Mouse (Mus musculus) CH12.LX (cell line): ENCODE measurements around the gene R3hcc1l. TPM values are rescaled to one million over a fixed set of nuclear protein-coding genes. Genes with fewer than 3 reads are reported as not detected.
A peak's percentile ranks its signal among the peaks of the same experiment; 100 is the strongest.

ENCODE experiments used
- DNase-seq: peaks from one replicate; pipeline ENCODE4 v3.0.0-alpha.2; 2013; ENCODE audit errors: extremely low read depth
- H3K27ac ChIP-seq: 2 replicates; pipeline ENCODE4 v1.5.1; 2012; ENCODE audit warnings: low read depth, mild to moderate bottlenecking, control low read depth, moderate library complexity; ENCODE audit not compliant: insufficient read depth
- H3K27me3 ChIP-seq: replicated peaks from 2 replicates; pipeline ENCODE3; 2012; ENCODE audit warnings: inconsistent platforms
- H3K36me3 ChIP-seq, 2 experiments: replicated peaks in 1 of 2; 2 replicates each; pipeline versions ENCODE3 to v1.6.1; 2012; ENCODE audit warnings: inconsistent platforms in 1 of 2, low read length in 1 of 2, mild to moderate bottlenecking in 1 of 2, mixed read lengths in 1 of 2, moderate library complexity in 1 of 2; ENCODE audit not compliant: control insufficient read depth in 1 of 2, insufficient read depth in 1 of 2
- H3K4me1 ChIP-seq, 2 experiments: 2 replicates each; pipeline ENCODE4 v1.6.1; 2012; ENCODE audit warnings: inconsistent platforms in 1 of 2, moderate library complexity in 1 of 2; ENCODE audit not compliant: insufficient read depth in 2 of 2, control insufficient read depth in 1 of 2
- H3K4me2 ChIP-seq: 2 replicates; pipeline ENCODE4 v1.6.1; 2012; ENCODE audit warnings: low read depth, mild to moderate bottlenecking, control low read depth; ENCODE audit not compliant: poor library complexity, insufficient read depth, severe bottlenecking
- H3K4me3 ChIP-seq, 3 experiments: fragments of 150-350 bp in 1 of 3; sonication (generic) in 1 of 3; replicated peaks in 1 of 3; 2 replicates each; pipeline versions ENCODE3 to v1.5.1; 2011 to 2012; ENCODE audit warnings: low read depth in 2 of 3, low read length in 2 of 3, mild to moderate bottlenecking in 2 of 3, moderate library complexity in 2 of 3, control low read depth in 1 of 3, improper control_type of control experiment in 1 of 3, inconsistent platforms in 1 of 3, mixed read lengths in 1 of 3; ENCODE audit not compliant: poor library complexity in 1 of 3
- H3K79me2 ChIP-seq: replicated peaks from 2 replicates; pipeline ENCODE4 v1.6.1; 2012; ENCODE audit warnings: mild to moderate bottlenecking, moderate library complexity; ENCODE audit not compliant: control insufficient read depth, poor library complexity, insufficient read depth, severe bottlenecking; ENCODE audit errors: extremely low read depth
- H3K9ac ChIP-seq: 2 replicates; pipeline ENCODE4 v1.6.1; 2012; ENCODE audit warnings: low read depth, mild to moderate bottlenecking, control low read depth, moderate library complexity; ENCODE audit not compliant: insufficient read depth
- H3K9me3 ChIP-seq: replicated peaks from 2 replicates; pipeline ENCODE3; 2012; ENCODE audit warnings: low read length, inconsistent platforms, mixed read lengths
- CHD1 ChIP-seq: IDR thresholded peaks from 2 replicates; pipeline ENCODE4 v1.6.1; 2012; ENCODE audit warnings: low read depth, low read length, improper control_type of control experiment, inconsistent platforms
- CTCF ChIP-seq, 2 experiments: IDR thresholded peaks in 1 of 2; conservative IDR thresholded peaks in 1 of 2; 2 replicates each; pipeline ENCODE4 v1.5.1; 2011 to 2012; ENCODE audit warnings: low read depth in 2 of 2, low read length in 2 of 2, improper control_type of control experiment in 1 of 2, inconsistent platforms in 1 of 2, mild to moderate bottlenecking in 1 of 2, moderate library complexity in 1 of 2
- E2F4 ChIP-seq: IDR thresholded peaks from 2 replicates; pipeline ENCODE4 v1.6.1; 2011; ENCODE audit warnings: low read depth, low read length, improper control_type of control experiment; ENCODE audit not compliant: insufficient replicate concordance
- ELF1 ChIP-seq: IDR thresholded peaks from 2 replicates; pipeline ENCODE4 v1.6.1; 2014; ENCODE audit warnings: low read depth, mild to moderate bottlenecking, inconsistent platforms, low read length, improper control_type of control experiment
- HCFC1 ChIP-seq: IDR thresholded peaks from 2 replicates; pipeline ENCODE4 v1.6.1; 2012; ENCODE audit warnings: low read depth, mild to moderate bottlenecking, inconsistent platforms, low read length, improper control_type of control experiment
- JUN ChIP-seq: IDR thresholded peaks from 2 replicates; pipeline ENCODE4 v1.6.1; 2011; ENCODE audit warnings: low read depth, mild to moderate bottlenecking, low read length, improper control_type of control experiment, moderate library complexity; ENCODE audit not compliant: insufficient read depth
- KAT2A ChIP-seq: IDR thresholded peaks from 2 replicates; pipeline ENCODE4 v1.6.1; 2012; ENCODE audit warnings: low read length, improper control_type of control experiment, inconsistent platforms; ENCODE audit not compliant: insufficient replicate concordance
- MAX ChIP-seq: IDR thresholded peaks from 2 replicates; pipeline ENCODE4 v1.6.1; 2011; ENCODE audit warnings: low read length, improper control_type of control experiment
- MAZ ChIP-seq: IDR thresholded peaks from 2 replicates; pipeline ENCODE4 v1.6.1; 2012; ENCODE audit warnings: low read depth, mild to moderate bottlenecking, inconsistent platforms, low read length, improper control_type of control experiment, moderate library complexity
- MXI1 ChIP-seq: IDR thresholded peaks from 2 replicates; pipeline ENCODE4 v1.6.1; 2011; ENCODE audit warnings: mild to moderate bottlenecking, low read depth, low read length, improper control_type of control experiment
- NELFE ChIP-seq: IDR thresholded peaks from 2 replicates; pipeline ENCODE4 v1.6.1; 2011; ENCODE audit warnings: low read depth, low read length, improper control_type of control experiment
- NRF1 ChIP-seq: IDR thresholded peaks from 2 replicates; pipeline ENCODE4 v1.6.1; 2014; ENCODE audit warnings: low read depth, mild to moderate bottlenecking, inconsistent platforms, low read length, improper control_type of control experiment, moderate library complexity
- POLR2A ChIP-seq: IDR thresholded peaks from 2 replicates; pipeline ENCODE4 v1.6.1; 2011; ENCODE audit warnings: low read depth, mild to moderate bottlenecking, improper control_type of control experiment, low read length
- POLR2AphosphoS2 ChIP-seq: IDR thresholded peaks from 2 replicates; pipeline ENCODE4 v1.6.1; 2011; ENCODE audit warnings: low read depth, low read length, improper control_type of control experiment
- RAD21 ChIP-seq: IDR thresholded peaks from 2 replicates; pipeline ENCODE4 v1.6.1; 2011; ENCODE audit warnings: low read depth, mild to moderate bottlenecking, low read length, improper control_type of control experiment, moderate library complexity
- SIN3A ChIP-seq: IDR thresholded peaks from 2 replicates; pipeline ENCODE4 v1.6.1; 2012; ENCODE audit warnings: low read length, improper control_type of control experiment, inconsistent platforms
- SMC3 ChIP-seq: IDR thresholded peaks from 2 replicates; pipeline ENCODE4 v1.6.1; 2011; ENCODE audit warnings: low read depth, low read length, improper control_type of control experiment
- TBP ChIP-seq: conservative IDR thresholded peaks from 2 replicates; pipeline ENCODE4 v1.6.1; 2011; ENCODE audit warnings: low read depth, low read length, improper control_type of control experiment
- TCF12 ChIP-seq: IDR thresholded peaks from 2 replicates; pipeline ENCODE4 v1.6.1; 2014; ENCODE audit warnings: low read depth, mild to moderate bottlenecking, inconsistent platforms, low read length, improper control_type of control experiment
- UBTF ChIP-seq: IDR thresholded peaks from 2 replicates; pipeline ENCODE4 v1.6.1; 2012; ENCODE audit warnings: low read depth, mild to moderate bottlenecking, inconsistent platforms, low read length, improper control_type of control experiment, moderate library complexity
- USF1 ChIP-seq: IDR thresholded peaks from 2 replicates; pipeline ENCODE4 v1.6.1; 2014; ENCODE audit warnings: low read depth, mild to moderate bottlenecking, inconsistent platforms, low read length, improper control_type of control experiment
- ZKSCAN1 ChIP-seq: IDR thresholded peaks from 2 replicates; pipeline ENCODE4 v1.6.1; 2012; ENCODE audit warnings: low read depth, inconsistent platforms, low read length, improper control_type of control experiment, borderline replicate concordance
- dilution Hi-C: fragments of 300-500 bp; cut with MboI; formaldehyde crosslinking; loops from 2 replicates; pipeline ENCODE4 v1.14.3; 2020; ENCODE audit warnings: low sequenced_read_pairs; ENCODE audit not compliant: extremely low pct_unique_long_range_greater_than_20kb, extremely low pct_ligation_motif_present
- in situ Hi-C: fragments of 300-500 bp; cut with MboI; formaldehyde crosslinking; loops from 3 replicates; pipeline ENCODE4 v1.14.3; 2019; ENCODE audit warnings: low sequenced_read_pairs, low pct_ligation_motif_present, low pct_unique_long_range_greater_than_20kb, mixed read lengths
- polyA plus RNA-seq: library from polyadenylated mRNA; unstranded; fragments of >175 nt; gene quantifications from 2 replicates; pipeline ENCODE4 v1.2.1, GENCODE M21; 2012; ENCODE audit warnings: low read depth; ENCODE audit not compliant: insufficient read length
- total RNA-seq, 2 experiments: library from RNA; depleted of rRNA; stranded (reverse); fragments of 300-350 nt in 1 of 2; fragments of >200 nt in 1 of 2; gene quantifications; 2 replicates each; pipeline ENCODE4 v1.2.3; 2012 to 2014

Gene R3hcc1l
- total and polyA plus RNA-seq, 3 experiments, result 6.1 to 12.2 (median 10.7) TPM

DNA sequence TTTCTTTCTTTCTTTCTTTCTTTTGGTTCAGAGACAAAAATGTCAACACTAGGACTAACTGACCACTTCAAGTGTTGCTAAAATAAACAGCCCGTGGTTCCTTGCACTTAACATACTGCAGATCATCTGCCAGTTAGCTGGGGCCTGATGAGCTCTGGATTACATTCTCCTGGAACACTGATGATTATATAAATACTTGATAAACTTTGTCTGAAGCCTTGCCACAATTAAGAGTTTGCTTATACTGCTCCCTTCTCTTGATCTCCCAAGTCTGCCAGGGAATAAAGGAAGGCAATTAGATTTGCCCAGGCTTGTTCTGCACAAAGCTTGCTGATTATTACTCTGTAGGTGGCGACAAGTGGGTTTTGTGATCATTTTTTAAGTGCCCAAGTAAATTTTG, 69.1 kb downstream of the R3hcc1l start:
- no peak overlapping the region for H3K4me2 ChIP-seq
- dilution Hi-C loops, result no loop called here
- peaks cover 0 to 6% of the 10 kb centered on the region in 2 experiments; a peak in 1 of 4 replicates for H3K4me1 ChIP-seq

DNA sequence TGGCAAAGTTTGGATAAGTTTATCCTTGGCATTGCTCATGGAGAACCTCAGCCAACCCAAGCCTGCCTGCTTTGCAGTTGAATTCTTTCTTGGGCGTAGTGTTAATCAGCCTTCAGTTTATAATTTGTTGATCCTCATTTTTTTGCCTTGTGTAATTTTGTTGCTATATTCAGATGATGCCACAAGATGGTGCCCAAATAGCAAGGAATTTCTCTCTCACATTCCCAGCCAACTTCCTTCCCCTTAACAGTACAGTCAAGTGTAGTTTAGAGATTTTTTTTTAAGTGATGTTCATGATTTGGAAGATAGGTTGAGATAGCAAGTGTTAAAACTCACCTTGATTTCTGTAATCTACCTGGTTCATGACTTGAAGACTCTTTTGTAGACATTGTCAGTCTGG, 70.7 kb downstream of the R3hcc1l start:
- no peaks in the 10 kb centered on the region for H3K9me3 ChIP-seq
- H3K4me1 ChIP-seq, result peaks cover 0 to 6% of the 10 kb centered on the region in 2 experiments; a peak in 1 of 4 replicates
- no peaks in the 10 kb centered on the region for H3K79me2 ChIP-seq
- dilution Hi-C loops, result no loop called here
- DNase-seq, result no peak
- H3K4me3 ChIP-seq, result no peak overlapping the region
- no peaks in the 10 kb centered on the region for H3K27me3 ChIP-seq
- in situ Hi-C loops, result no loop called here
- H3K9ac ChIP-seq, result no peak overlapping the region
- peaks cover 29 to 75% of the 10 kb centered on the region in 2 experiments for H3K36me3 ChIP-seq
- peak in 1 of 2 experiments; percentile 36; a peak in 2 of 4 replicates for TF ChIP-seq CTCF (conservative IDR thresholded peaks at IDR 0.05 in 1 of 2, IDR thresholded peaks at IDR 0.05 in 1 of 2; ENCODE audit: low read depth in 2 of 2, low read length in 2 of 2)
- TF ChIP-seq USF1, result no peak
- TF ChIP-seq POLR2AphosphoS2, result no peak
- no peak for TF ChIP-seq ELF1
- TF ChIP-seq ZKSCAN1, result no peak
- TF ChIP-seq SIN3A, result no peak
- TF ChIP-seq NRF1, result no peak
- no peak for TF ChIP-seq MAX
- TF ChIP-seq POLR2A, result no peak
- TF ChIP-seq KAT2A, result no peak
- no peak for TF ChIP-seq UBTF
- TF ChIP-seq HCFC1, result no peak
- no peak for TF ChIP-seq JUN
- peak; percentile 32 for TF ChIP-seq RAD21
- TF ChIP-seq MXI1, result no peak
- H3K4me2 ChIP-seq, result no peak overlapping the region
- H3K27ac ChIP-seq, result no peak overlapping the region

More for the DNA sequence above, 69.1 kb downstream of the R3hcc1l start:
- no peaks in the 10 kb centered on the region for H3K27me3 ChIP-seq
- TF ChIP-seq NELFE, result no peak
- TF ChIP-seq RAD21, result no peak
- no peak for TF ChIP-seq CHD1
- no peak for TF ChIP-seq JUN
- TF ChIP-seq KAT2A, result no peak
- TF ChIP-seq SMC3, result no peak
- no peak for TF ChIP-seq TCF12
- no peak for TF ChIP-seq E2F4
- TF ChIP-seq TBP, result no peak
- no peak for TF ChIP-seq MAZ
- no peak for DNase-seq
- in situ Hi-C loops, result no loop called here
- no peak overlapping the region for H3K4me3 ChIP-seq
- H3K9me3 ChIP-seq, result no peaks in the 10 kb centered on the region
- H3K36me3 ChIP-seq, result peaks cover 29 to 75% of the 10 kb centered on the region in 2 experiments
- H3K9ac ChIP-seq, result no peak overlapping the region
- H3K79me2 ChIP-seq, result no peaks in the 10 kb centered on the region
- no peak overlapping the region for H3K27ac ChIP-seq
